Mouse (Mus musculus) megakaryocyte-erythroid progenitor cell, adult 5-6 weeks (primary cell): Measurements from ENCODE around the gene B3gnt6. TPM values are rescaled to one million over a fixed set of nuclear protein-coding genes. Genes with fewer than 3 reads are reported as not detected.

Experiments
- ATAC-seq: replicated peaks from 2 replicates; pipeline ENCODE4 v1.8.0; 2016; ENCODE audit warnings: mild to moderate bottlenecking, inconsistent platforms; ENCODE audit not compliant: severe bottlenecking, poor library complexity, low FRiP score, low TSS enrichment
- total RNA-seq, 2 experiments: library from RNA; stranded (forward) in 1 of 2; stranded (reverse) in 1 of 2; fragments of 200-1000, 215-1000 nt in 1 of 2; fragments of >200 nt in 1 of 2; fragmentation: Nextera tagmentation in 1 of 2; gene quantifications; 2 replicates each; pipeline ENCODE4 v1.2.3; 2014 to 2017

Gene B3gnt6
- total RNA-seq, 2 experiments from 2014 or later, result not detected

DNA sequence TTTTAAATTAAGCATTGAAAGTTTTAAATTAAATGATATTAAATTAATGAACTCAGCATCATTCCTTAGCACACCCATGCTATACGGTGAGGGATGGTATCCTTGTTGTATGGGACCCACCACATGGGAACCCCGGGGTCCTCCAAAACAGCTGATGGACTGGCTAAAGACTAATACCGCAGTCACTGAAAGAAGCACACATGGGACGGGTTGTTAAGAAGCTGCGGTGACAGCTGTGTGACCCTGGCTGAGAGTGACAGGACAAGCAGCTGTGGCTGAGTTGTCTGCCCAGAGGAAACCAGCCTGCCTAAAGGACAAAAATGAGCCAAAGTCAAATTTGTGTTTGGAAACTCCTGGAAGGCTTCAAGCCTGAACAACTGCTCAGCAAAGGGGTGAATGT, 45.4 kb downstream of the B3gnt6 start:
- no peak for ATAC-seq

DNA sequence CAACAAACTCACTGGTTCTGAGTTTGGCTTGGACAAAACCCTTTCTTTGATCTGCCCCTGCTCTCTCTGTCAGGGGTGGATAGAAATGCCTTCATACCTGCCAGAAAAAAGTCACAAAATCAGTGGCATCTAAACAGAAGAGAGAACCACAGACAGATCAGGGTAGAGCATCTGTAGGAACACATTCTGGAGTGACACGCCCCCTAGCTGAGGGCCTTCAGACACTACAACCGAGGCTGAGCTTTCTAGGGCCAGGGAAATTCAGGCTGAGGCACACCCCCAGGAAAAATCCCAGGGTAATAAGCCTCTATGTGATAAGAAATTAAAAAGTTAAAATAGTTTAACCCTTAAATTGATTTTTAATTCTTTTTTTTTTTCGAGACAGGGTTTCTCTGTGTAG, 45.9 kb downstream of the B3gnt6 start:
- no peak for ATAC-seq

DNA sequence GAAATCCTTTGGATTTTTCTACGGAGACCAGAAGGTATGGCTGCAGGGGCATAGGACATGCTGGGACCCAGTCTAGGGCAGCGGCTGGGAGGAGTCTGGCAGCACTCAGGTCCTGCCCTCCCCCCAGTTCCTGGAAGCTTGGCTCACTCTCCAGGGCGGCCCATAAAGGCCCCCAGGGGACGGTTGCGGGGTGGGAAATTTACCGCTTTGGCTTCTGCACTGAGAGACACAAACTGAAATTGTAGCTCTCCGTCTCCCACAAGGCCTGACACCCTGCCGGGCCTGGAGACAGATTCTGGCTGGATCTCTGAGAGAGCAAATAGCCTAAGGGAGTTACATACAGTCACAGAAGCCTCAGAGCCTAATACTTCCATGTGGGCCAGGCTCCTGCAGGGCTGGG, 46.9 kb downstream of the B3gnt6 start:
- ATAC-seq, result no peak

DNA sequence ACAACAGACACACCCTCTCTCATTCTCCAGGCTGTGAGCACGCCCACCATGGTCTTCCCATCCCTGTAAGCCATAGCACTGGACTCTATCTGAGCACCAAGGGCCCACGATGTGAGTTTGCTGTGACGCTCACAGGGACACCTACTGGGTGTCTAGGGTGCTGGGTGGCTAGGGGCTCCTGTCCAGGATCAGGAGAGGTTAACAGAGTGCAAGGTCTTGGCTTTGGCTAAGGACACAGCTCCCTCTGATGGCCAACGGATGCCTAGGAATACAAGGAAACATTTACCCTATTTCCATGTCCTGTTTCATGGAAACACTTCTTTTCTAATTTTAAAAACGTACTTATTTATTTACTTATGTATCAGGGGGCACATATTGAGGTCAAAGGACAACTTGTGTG, 48.8 kb downstream of the B3gnt6 start:
- ATAC-seq, result no peak

GRCm38 (mm10) chr7:98149802-98150201, 49.5 kb downstream of the B3gnt6 start:
- no peak for ATAC-seq

DNA sequence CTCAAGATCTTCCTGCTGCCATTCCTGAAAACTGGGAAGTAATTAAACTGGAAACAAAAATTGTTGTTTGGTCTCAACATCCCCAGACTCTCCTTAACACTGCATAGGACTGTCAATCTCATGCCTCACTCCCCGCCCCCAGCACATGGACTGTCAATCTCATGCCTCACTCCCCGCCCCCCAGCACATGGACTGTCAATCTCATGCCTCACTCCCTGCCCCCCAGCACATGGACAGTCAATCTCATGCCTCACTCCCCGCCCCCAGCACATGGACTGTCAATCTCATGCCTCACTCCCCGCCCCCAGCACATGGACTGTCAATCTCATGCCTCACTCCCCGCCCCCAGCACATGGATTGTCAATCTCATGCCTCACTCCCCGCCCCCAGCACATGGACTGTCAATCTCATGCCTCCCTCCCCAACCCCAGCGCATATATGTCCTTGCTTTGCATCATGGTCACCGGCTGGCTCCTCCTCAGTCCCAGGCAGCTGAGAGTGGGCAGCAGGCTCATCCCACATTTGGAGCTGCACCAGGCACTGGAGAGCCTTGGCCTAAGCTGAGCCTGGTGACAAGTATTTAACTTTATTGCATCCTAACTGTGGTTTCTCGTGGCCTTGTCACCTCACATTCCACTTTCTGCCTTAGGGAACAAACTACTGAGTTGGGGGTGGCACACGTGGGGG, 50.4 kb downstream of the B3gnt6 start:
- no peak for ATAC-seq

GRCm38 (mm10) chr7:98147766-98148165, 51.5 kb downstream of the B3gnt6 start:
- no peak for ATAC-seq

DNA sequence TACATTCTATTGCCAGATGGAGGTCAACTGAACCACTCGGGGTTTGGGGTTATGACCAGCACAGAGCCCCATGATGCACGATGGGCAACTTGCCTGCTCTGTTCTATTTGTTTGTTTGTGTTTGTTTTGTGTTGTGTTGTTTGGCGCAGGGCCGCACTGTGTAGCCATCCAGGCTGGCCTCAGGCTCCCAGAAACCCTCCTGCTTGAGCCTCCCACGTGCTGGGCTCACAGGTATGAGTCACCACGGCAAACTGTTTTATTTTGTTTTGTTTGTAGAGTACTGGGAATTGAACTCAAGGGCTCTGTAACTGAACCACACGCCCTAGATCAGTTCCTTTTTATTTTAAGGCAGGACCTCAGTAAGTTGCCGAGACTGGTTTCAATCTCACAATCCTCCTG, 52.8 kb downstream of the B3gnt6 start:
- ATAC-seq, result no peak

DNA sequence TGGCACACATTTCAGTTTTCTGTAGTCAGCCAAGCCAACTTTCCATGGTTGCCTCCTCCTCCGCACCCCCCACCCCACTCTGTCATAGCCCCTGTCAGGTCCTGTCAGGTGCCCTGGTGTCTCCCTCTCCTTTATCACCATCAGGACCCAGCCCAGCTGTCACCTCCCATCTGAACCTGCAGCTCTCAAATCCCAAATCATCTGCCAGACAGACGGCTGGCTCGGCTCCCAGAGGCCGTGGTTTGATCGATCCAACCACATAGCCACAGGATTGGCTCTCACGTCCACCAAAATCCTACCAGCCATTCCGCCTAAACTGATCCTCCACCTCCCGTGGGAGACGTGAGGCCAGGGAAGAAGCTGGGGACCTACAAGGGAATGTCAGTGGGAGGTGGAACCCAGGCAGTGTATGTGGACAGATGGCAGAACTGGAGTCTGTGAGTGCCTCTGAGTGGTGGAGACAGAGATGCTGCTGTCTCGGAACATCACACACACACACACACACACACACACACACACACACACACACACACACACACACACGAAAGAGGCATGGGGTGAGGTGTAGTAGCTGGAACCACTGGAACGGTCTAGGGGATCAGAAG, 53.3 kb downstream of the B3gnt6 start:
- ATAC-seq, result peak; percentile 67

DNA sequence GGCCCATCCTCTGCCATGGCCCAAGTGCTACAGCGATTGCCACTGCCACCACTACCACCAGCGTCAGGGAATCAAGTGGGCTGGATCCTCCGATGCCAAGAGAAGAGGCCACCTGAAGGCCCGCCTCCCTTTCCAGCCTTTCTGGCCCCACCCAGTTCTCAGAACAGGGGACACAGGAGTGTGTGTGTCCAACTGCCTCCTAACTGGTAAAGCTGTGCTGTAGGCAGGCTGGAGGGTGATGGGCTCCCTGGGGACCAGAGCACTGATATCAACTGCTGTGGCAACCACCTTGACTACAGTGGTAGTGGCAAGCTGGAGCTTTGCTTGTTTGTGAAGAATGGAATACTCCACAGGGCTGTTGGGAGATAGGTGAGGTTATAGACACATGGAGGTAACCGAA, 53.9 kb downstream of the B3gnt6 start, which contains the start of gene Omp:
Gene Omp, minus strand, starts transcription at position 101 of the 400 bp plus-strand sequence.
- ATAC-seq, result no peak; the same call in 1 of the 2 replicates

GRCm38 (mm10) chr7:98142648-98143047, 56.6 kb downstream of the B3gnt6 start:
- no peak for ATAC-seq

Other genes starting within 250 kb of the B3gnt6 start
- gene Myo7a, start 80.0 kb downstream of the B3gnt6 start, total RNA-seq (2014; fragmentation: Nextera tagmentation), result 2.3 and 6.1 TPM in 2 replicates
- 1.9 and 10.8 TPM in 2 replicates for gene Myo7a, start 80.0 kb downstream of the B3gnt6 start, total RNA-seq (2017)
- gene Omp, start 54.0 kb downstream of the B3gnt6 start, total RNA-seq (2014; fragmentation: Nextera tagmentation), result 0.63 and 0.82 TPM in 2 replicates
- gene Omp, start 54.0 kb downstream of the B3gnt6 start, total RNA-seq (2017), result not detected in 2 replicates
- 7.5 and 8.3 TPM in 2 replicates for gene Capn5, start 21.2 kb downstream of the B3gnt6 start, total RNA-seq (2014; fragmentation: Nextera tagmentation)
- 5.6 and 5.9 TPM in 2 replicates for gene Capn5, start 21.2 kb downstream of the B3gnt6 start, total RNA-seq (2017)
- 28.8 and 28.9 TPM in 2 replicates for gene Acer3, start 121.7 kb upstream of the B3gnt6 start, total RNA-seq (2014; fragmentation: Nextera tagmentation)
- 27.7 and 55.6 TPM in 2 replicates for gene Acer3, start 121.7 kb upstream of the B3gnt6 start, total RNA-seq (2017)
- not detected in 2 replicates for gene Tsku, start 161.8 kb upstream of the B3gnt6 start, total RNA-seq (2014; fragmentation: Nextera tagmentation)
- gene Tsku, start 161.8 kb upstream of the B3gnt6 start, total RNA-seq (2017), result not detected in 2 replicates
- not detected in 2 replicates for gene Gucy2d, start 240.9 kb upstream of the B3gnt6 start, total RNA-seq (2014; fragmentation: Nextera tagmentation)
- not detected in 2 replicates for gene Gucy2d, start 240.9 kb upstream of the B3gnt6 start, total RNA-seq (2017)